Mouse (Mus musculus): ENCODE measurements at regions not wholly inside any gene's neighbourhood (a gene's known extent, or its start where the extent isn't known, plus 50 kb on each side); places are given as distances from the start of the nearest gene placed in this dataset.

DNA sequence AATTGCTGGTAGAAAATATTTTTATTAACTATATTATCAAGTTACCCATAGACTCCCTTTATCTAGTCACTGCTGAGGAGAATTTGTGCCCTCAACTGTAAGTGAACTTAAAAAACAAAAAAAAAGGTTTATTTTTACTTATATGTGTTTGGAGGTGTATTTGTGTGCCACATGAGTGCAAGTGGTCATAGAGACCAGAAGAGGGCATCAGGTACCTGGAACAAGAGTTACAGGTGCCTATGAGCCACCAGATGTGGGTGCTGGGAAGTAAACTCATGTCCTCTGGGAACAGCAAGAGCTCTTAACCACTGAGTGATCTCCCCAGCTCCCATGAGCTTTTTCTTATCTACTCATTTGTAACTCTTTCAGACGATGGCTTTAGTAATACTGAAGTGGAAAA lies 213.9 kb upstream of the Nt5e start:
- no peak overlapping the region for H3K4me3 ChIP-seq (replicated peaks in 1 of 3; ENCODE audit: low read depth in 2 of 3, low read length in 2 of 3, poor library complexity in 1 of 3)
- dilution Hi-C loops (cut with MboI; ENCODE audit: extremely low pct_ligation_motif_present, extremely low pct_unique_long_range_greater_than_20kb, low sequenced_read_pairs) (no loop called here), in situ Hi-C loops (cut with MboI; ENCODE audit: low pct_ligation_motif_present, low pct_unique_long_range_greater_than_20kb, low sequenced_read_pairs) (loop anchor here (25.0 kb wide), 1 partner anchor 99 kb away; no protein-coding TSS in a partner anchor)
- no peak overlapping the region for H3K9ac ChIP-seq (ENCODE audit: insufficient read depth, low read depth)
- H3K79me2 ChIP-seq (replicated peaks; ENCODE audit: control insufficient read depth, extremely low read depth, insufficient read depth, poor library complexity, severe bottlenecking), result no peaks in the 10 kb centered on the region
- DNase-seq (ENCODE audit: extremely low read depth), result peak; percentile 28
- H3K4me2 ChIP-seq (ENCODE audit: insufficient read depth, low read depth, poor library complexity, severe bottlenecking), result no peak overlapping the region
- H3K9me3 ChIP-seq (replicated peaks; ENCODE audit: low read length), result no peaks in the 10 kb centered on the region
- H3K27ac ChIP-seq (ENCODE audit: insufficient read depth, low read depth), result no peak overlapping the region
- TF ChIP-seq SIN3A (IDR thresholded peaks at IDR 0.05; ENCODE audit: low read length) (no peak), MAZ (IDR thresholded peaks at IDR 0.05; ENCODE audit: low read depth, low read length) (no peak), SMC3 (IDR thresholded peaks at IDR 0.05; ENCODE audit: low read depth, low read length) (peak; percentile 67), RAD21 (IDR thresholded peaks at IDR 0.05; ENCODE audit: low read depth, low read length) (peak; percentile 53), ETS1 (conservative IDR thresholded peaks at IDR 0.05; ENCODE audit: low read depth, low read length) (no peak), PAX5 (IDR thresholded peaks at IDR 0.05; ENCODE audit: low read length) (no peak), CTCF (conservative IDR thresholded peaks at IDR 0.05 in 1 of 2, IDR thresholded peaks at IDR 0.05 in 1 of 2; ENCODE audit: low read depth in 2 of 2, low read length in 2 of 2) (peak in 1 of 2 experiments; percentile 60; a peak in 2 of 4 replicates), MAX (IDR thresholded peaks at IDR 0.05; ENCODE audit: low read length) (no peak), MXI1 (IDR thresholded peaks at IDR 0.05; ENCODE audit: low read depth, low read length) (no peak)
- peaks cover 0 to 6% of the 10 kb centered on the region in 2 experiments; a peak in 2 of 4 replicates for H3K4me1 ChIP-seq (ENCODE audit: control insufficient read depth in 1 of 2, insufficient read depth in 2 of 2)
- H3K36me3 ChIP-seq (replicated peaks in 1 of 2; ENCODE audit: control insufficient read depth in 1 of 2, insufficient read depth in 1 of 2, low read length in 1 of 2), result no peaks in the 10 kb centered on the region
- no peaks in the 10 kb centered on the region for H3K27me3 ChIP-seq (replicated peaks)

DNA sequence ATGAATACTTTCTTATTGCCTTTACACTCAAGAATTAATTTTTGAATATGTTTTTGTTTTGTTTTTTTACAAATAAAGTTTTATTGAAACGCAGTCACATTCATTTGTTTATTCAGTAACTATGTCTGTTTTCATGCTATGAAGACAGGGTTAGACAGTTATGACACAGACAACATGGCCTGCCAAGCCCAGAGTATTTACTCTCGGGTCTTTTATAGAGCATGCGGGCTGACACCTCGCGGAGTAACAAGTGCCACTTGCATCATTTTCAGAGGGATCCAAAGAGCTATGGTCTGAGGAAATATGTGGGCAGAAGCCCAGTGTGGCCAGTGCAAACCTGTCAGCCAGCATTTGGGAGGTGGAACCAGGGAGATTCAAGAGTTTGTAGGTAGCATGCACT lies 206.5 kb upstream of the Nt5e start:
- Histone ChIP-seq H3K27ac (ENCODE audit: insufficient read depth, low read depth) (no peak overlapping the region), H3K4me2 (ENCODE audit: insufficient read depth, low read depth, poor library complexity, severe bottlenecking) (no peak overlapping the region), H3K9ac (ENCODE audit: insufficient read depth, low read depth) (no peak overlapping the region), H3K79me2 (replicated peaks; ENCODE audit: control insufficient read depth, extremely low read depth, insufficient read depth, poor library complexity, severe bottlenecking) (no peaks in the 10 kb centered on the region), H3K4me1 (ENCODE audit: control insufficient read depth in 1 of 2, insufficient read depth in 2 of 2) (no peaks in the 10 kb centered on the region), H3K9me3 (replicated peaks; ENCODE audit: low read length) (no peaks in the 10 kb centered on the region), H3K36me3 (replicated peaks in 1 of 2; ENCODE audit: control insufficient read depth in 1 of 2, insufficient read depth in 1 of 2, low read length in 1 of 2) (no peaks in the 10 kb centered on the region), H3K27me3 (replicated peaks) (no peaks in the 10 kb centered on the region), H3K4me3 (replicated peaks in 1 of 3; ENCODE audit: low read depth in 2 of 3, low read length in 2 of 3, poor library complexity in 1 of 3) (no peak overlapping the region)
- no peak for TF ChIP-seq SIN3A (IDR thresholded peaks at IDR 0.05; ENCODE audit: low read length)
- TF ChIP-seq TBP (conservative IDR thresholded peaks at IDR 0.05; ENCODE audit: low read depth, low read length), result no peak
- dilution Hi-C loops (cut with MboI; ENCODE audit: extremely low pct_ligation_motif_present, extremely low pct_unique_long_range_greater_than_20kb, low sequenced_read_pairs) (no loop called here), in situ Hi-C loops (cut with MboI; ENCODE audit: low pct_ligation_motif_present, low pct_unique_long_range_greater_than_20kb, low sequenced_read_pairs) (loop anchor here (25.0 kb wide), 1 partner anchor 92 kb away; no protein-coding TSS in a partner anchor)
- no peak for DNase-seq (ENCODE audit: extremely low read depth)

DNA sequence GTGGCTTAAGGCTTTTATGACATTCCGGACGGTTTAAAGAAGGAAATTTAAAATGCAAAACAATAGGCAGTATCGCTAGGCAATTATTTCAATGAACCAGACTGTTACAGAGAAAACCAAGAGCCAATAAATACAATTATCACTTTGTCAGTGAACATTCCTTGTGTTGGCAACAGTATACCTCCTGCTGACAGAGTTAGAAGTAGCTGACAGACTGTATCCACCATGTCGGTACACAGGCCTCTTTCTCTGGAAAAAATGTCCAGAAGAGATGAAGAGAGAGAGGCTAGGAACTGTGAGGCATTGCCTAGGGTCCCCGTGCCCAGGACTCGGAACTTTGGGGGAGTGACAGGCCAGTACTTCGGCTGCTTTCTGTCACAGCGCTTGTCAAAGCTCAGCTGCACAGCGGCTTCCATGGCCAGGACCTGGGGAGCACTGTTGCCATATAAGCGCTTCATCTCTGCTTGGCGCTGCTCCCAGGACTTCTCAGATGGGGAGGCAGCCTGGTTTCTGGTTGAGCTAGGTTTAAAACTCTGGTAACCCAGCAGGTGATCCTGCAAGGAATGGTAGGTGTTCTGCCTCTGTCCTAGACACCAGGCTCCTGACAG lies 205.9 kb upstream of the Nt5e start:
- H3K27ac ChIP-seq (ENCODE audit: insufficient read depth, low read depth), result no peak overlapping the region
- in situ Hi-C loops (cut with MboI; ENCODE audit: low pct_ligation_motif_present, low pct_unique_long_range_greater_than_20kb, low sequenced_read_pairs) (loop anchor here (25.0 kb wide), 1 partner anchor 91 kb away; no protein-coding TSS in a partner anchor), dilution Hi-C loops (cut with MboI; ENCODE audit: extremely low pct_ligation_motif_present, extremely low pct_unique_long_range_greater_than_20kb, low sequenced_read_pairs) (no loop called here)
- no peak for TF ChIP-seq POLR2A (IDR thresholded peaks at IDR 0.05; ENCODE audit: low read depth, low read length)
- TF ChIP-seq ELF1 (IDR thresholded peaks at IDR 0.05; ENCODE audit: low read depth, low read length), result no peak
- TF ChIP-seq BHLHE40 (IDR thresholded peaks at IDR 0.05; ENCODE audit: low read depth, low read length), result no peak
- TF ChIP-seq CHD2 (IDR thresholded peaks at IDR 0.05; ENCODE audit: low read length), result no peak
- no peak for TF ChIP-seq SIN3A (IDR thresholded peaks at IDR 0.05; ENCODE audit: low read length)
- TF ChIP-seq MAX (IDR thresholded peaks at IDR 0.05; ENCODE audit: low read length), result no peak
- TF ChIP-seq E2F4 (IDR thresholded peaks at IDR 0.05; ENCODE audit: insufficient replicate concordance, low read depth, low read length), result no peak
- no peak for TF ChIP-seq MAFK (IDR thresholded peaks at IDR 0.05; ENCODE audit: insufficient replicate concordance, low read length)
- no peaks in the 10 kb centered on the region for H3K79me2 ChIP-seq (replicated peaks; ENCODE audit: control insufficient read depth, extremely low read depth, insufficient read depth, poor library complexity, severe bottlenecking)
- H3K9me3 ChIP-seq (replicated peaks; ENCODE audit: low read length), result no peaks in the 10 kb centered on the region
- H3K36me3 ChIP-seq (replicated peaks in 1 of 2; ENCODE audit: control insufficient read depth in 1 of 2, insufficient read depth in 1 of 2, low read length in 1 of 2), result no peaks in the 10 kb centered on the region
- H3K4me1 ChIP-seq (ENCODE audit: control insufficient read depth in 1 of 2, insufficient read depth in 2 of 2), result no peaks in the 10 kb centered on the region
- no peak overlapping the region for H3K4me3 ChIP-seq (replicated peaks in 1 of 3; ENCODE audit: low read depth in 2 of 3, low read length in 2 of 3, poor library complexity in 1 of 3)
- H3K9ac ChIP-seq (ENCODE audit: insufficient read depth, low read depth), result no peak overlapping the region
- no peak for DNase-seq (ENCODE audit: extremely low read depth)
- no peaks in the 10 kb centered on the region for H3K27me3 ChIP-seq (replicated peaks)
- H3K4me2 ChIP-seq (ENCODE audit: insufficient read depth, low read depth, poor library complexity, severe bottlenecking), result no peak overlapping the region
